Mouse (Mus musculus): Measurements from ENCODE around the gene Gm21969. TPM values are rescaled to one million over a fixed set of nuclear protein-coding genes. Genes with fewer than 3 reads are reported as not detected.

The Gm21969 gene
- polyA plus RNA-seq, 1 experiment from 2014 or later = not detected

- WGBS = 81% methylated on average over 8 of the region's 8 CpGs
- Histone ChIP-seq H3K4me3 (0 out of 2 replicates have a peak overlapping the region, but pooled peaks have one; percentile 15), H3K27ac (peak overlapping the region; percentile 96; the same call in 1 of the 2 replicates), H3K27me3 (ENCODE audit: insufficient read depth, poor library complexity, severe bottlenecking) (no peaks in the 10 kb centered on the region), H3K4me1 (peaks cover 93% of the 10 kb centered on the region), H3K36me3 (no peaks in the 10 kb centered on the region), H3K9me3 (no peaks in the 10 kb centered on the region; the same call in 1 of the 2 replicates)
- DNase-seq (ENCODE audit: low spot score) = no peak
These were observed 24.6 kb upstream of the Gm21969 start for GRCm38 (mm10) chr4:139578389-139578788.

GRCm38 (mm10) chr4:139579003-139579402, 24.0 kb upstream of the Gm21969 start:
- Histone ChIP-seq H3K9me3 (no peaks in the 10 kb centered on the region; the same call in 1 of the 2 replicates), H3K27ac (peak overlapping the region; percentile 96), H3K36me3 (no peaks in the 10 kb centered on the region), H3K27me3 (ENCODE audit: insufficient read depth, poor library complexity, severe bottlenecking) (no peaks in the 10 kb centered on the region), H3K4me3 (0 out of 2 replicates have a peak overlapping the region, but pooled peaks have one; percentile 15), H3K4me1 (peaks cover 93% of the 10 kb centered on the region)
- no peak for DNase-seq (ENCODE audit: low spot score)
- WGBS = 40% methylated on average over 10 of the region's 10 CpGs

- Histone ChIP-seq H3K36me3 (no peaks in the 10 kb centered on the region), H3K27me3 (ENCODE audit: insufficient read depth, poor library complexity, severe bottlenecking) (no peaks in the 10 kb centered on the region), H3K27ac (peak overlapping the region; percentile 96), H3K4me1 (peaks cover 93% of the 10 kb centered on the region), H3K4me3 (0 out of 2 replicates have a peak overlapping the region, but pooled peaks have one; percentile 15), H3K9me3 (no peaks in the 10 kb centered on the region; the same call in 1 of the 2 replicates)
- no peak for DNase-seq (ENCODE audit: low spot score)
- 56% methylated on average over 6 of the region's 6 CpGs for WGBS
These were observed 23.5 kb upstream of the Gm21969 start for GRCm38 (mm10) chr4:139579466-139579865.

GRCm38 (mm10) chr4:139580663-139581336, 22.2 kb upstream of the Gm21969 start:
- no peak for DNase-seq (ENCODE audit: low spot score)
- 9% methylated on average over 15 of the region's 15 CpGs for WGBS
- H3K4me1 ChIP-seq = peaks cover 97% of the 10 kb centered on the region

GRCm38 (mm10) chr4:139581427-139582051, 21.4 kb upstream of the Gm21969 start:
- H3K27ac ChIP-seq = peak overlapping the region; percentile 96
- peaks cover 97% of the 10 kb centered on the region for H3K4me1 ChIP-seq
- no peaks in the 10 kb centered on the region for H3K27me3 ChIP-seq (ENCODE audit: insufficient read depth, poor library complexity, severe bottlenecking)
- peak overlapping the region; percentile 48 for H3K4me3 ChIP-seq
- H3K9me3 ChIP-seq = no peaks in the 10 kb centered on the region
- no peaks in the 10 kb centered on the region for H3K36me3 ChIP-seq
- 46% methylated on average over 6 of the region's 6 CpGs for WGBS
- no peak for DNase-seq (ENCODE audit: low spot score)

More at GRCm38 (mm10) chr4:139580663-139581336, 22.2 kb upstream of the Gm21969 start:
- Histone ChIP-seq H3K36me3 (no peaks in the 10 kb centered on the region), H3K9me3 (no peaks in the 10 kb centered on the region), H3K27me3 (ENCODE audit: insufficient read depth, poor library complexity, severe bottlenecking) (no peaks in the 10 kb centered on the region), H3K4me3 (peak overlapping the region; percentile 48), H3K27ac (peak overlapping the region; percentile 96)

- Histone ChIP-seq H3K36me3 (no peaks in the 10 kb centered on the region), H3K27ac (peak overlapping the region; percentile 96), H3K9me3 (no peaks in the 10 kb centered on the region), H3K27me3 (ENCODE audit: insufficient read depth, poor library complexity, severe bottlenecking) (no peaks in the 10 kb centered on the region), H3K4me1 (peaks cover 97% of the 10 kb centered on the region), H3K4me3 (no peak overlapping the region)
- no peak for DNase-seq (ENCODE audit: low spot score)
- 69% methylated on average over 6 of the region's 6 CpGs for WGBS
These were observed 20.6 kb upstream of the Gm21969 start for GRCm38 (mm10) chr4:139582346-139582745.

DNA sequence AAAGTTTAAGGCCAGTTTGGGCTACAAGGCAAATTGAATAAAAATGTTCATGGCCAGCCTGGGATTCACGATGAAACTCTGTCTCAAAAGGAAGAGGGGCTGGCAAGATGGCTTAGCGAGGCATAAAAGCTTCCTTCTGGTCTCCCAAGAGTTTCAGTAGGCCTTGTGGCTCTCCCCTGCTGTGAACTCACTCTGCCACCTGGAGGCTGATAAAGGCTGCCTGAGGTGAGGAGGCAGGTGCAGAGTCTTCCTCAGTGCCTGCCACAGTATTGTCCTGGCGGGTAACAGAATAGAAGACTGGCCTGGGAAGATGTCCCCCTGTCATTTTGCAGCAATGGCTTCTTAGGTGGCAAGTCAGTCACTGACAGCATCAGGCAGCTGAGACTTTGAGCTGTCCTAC, 20.1 kb upstream of the Gm21969 start:
- 64% methylated on average over 3 of the region's 3 CpGs for WGBS
- Histone ChIP-seq H3K36me3 (no peaks in the 10 kb centered on the region), H3K27ac (peak overlapping the region; percentile 96), H3K4me3 (no peak overlapping the region), H3K9me3 (no peaks in the 10 kb centered on the region), H3K4me1 (peaks cover 100% of the 10 kb centered on the region), H3K27me3 (ENCODE audit: insufficient read depth, poor library complexity, severe bottlenecking) (no peaks in the 10 kb centered on the region)
- no peak for DNase-seq (ENCODE audit: low spot score)

- no peak for DNase-seq (ENCODE audit: low spot score)
- WGBS = 81% methylated on average over 11 of the region's 11 CpGs
- H3K27ac ChIP-seq = peak overlapping the region; percentile 96
- no peaks in the 10 kb centered on the region for H3K9me3 ChIP-seq
- no peaks in the 10 kb centered on the region for H3K27me3 ChIP-seq (ENCODE audit: insufficient read depth, poor library complexity, severe bottlenecking)
- no peaks in the 10 kb centered on the region for H3K36me3 ChIP-seq
- H3K4me1 ChIP-seq = peaks cover 91% of the 10 kb centered on the region
- H3K4me3 ChIP-seq = no peak overlapping the region
These were observed 19.2 kb upstream of the Gm21969 start for GRCm38 (mm10) chr4:139583629-139584245.

- H3K4me3 ChIP-seq = no peak overlapping the region
- no peaks in the 10 kb centered on the region for H3K9me3 ChIP-seq
- H3K4me1 ChIP-seq = peaks cover 87% of the 10 kb centered on the region
- no peaks in the 10 kb centered on the region for H3K36me3 ChIP-seq
- H3K27me3 ChIP-seq (ENCODE audit: insufficient read depth, poor library complexity, severe bottlenecking) = no peaks in the 10 kb centered on the region
- peak overlapping the region; percentile 30; the same call in 1 of the 2 replicates for H3K27ac ChIP-seq
- no peak for DNase-seq (ENCODE audit: low spot score)
- 84% methylated on average over 11 of the region's 11 CpGs for WGBS
These were observed 18.3 kb upstream of the Gm21969 start for GRCm38 (mm10) chr4:139584704-139585103.

DNA sequence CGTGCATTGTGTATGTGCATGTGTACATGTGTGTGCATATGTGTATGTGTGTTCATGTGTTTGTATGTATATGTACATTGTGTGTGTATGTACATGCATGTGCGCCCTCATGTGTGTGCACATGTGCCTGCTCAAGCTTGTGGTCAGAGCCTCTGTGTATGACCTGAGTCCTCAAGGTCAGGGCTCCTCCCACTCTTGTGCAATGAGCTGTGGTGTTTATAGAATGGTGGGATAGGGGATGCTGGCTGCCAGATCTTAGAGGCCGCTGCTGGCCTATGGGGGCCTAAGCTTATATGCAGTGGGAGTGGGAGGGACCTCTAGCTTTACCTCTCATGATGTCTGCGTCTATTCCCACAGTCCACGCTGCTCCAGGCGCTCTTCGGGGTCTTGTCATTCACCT, 17.3 kb upstream of the Gm21969 start:
- H3K27me3 ChIP-seq (ENCODE audit: insufficient read depth, poor library complexity, severe bottlenecking) = no peaks in the 10 kb centered on the region
- 93% methylated on average over 7 of the region's 7 CpGs for WGBS
- no peak overlapping the region for H3K4me3 ChIP-seq
- no peak for DNase-seq (ENCODE audit: low spot score)
- peak overlapping the region; percentile 50; the same call in 1 of the 2 replicates for H3K27ac ChIP-seq
- H3K4me1 ChIP-seq = peaks cover 87% of the 10 kb centered on the region
- H3K9me3 ChIP-seq = no peaks in the 10 kb centered on the region
- H3K36me3 ChIP-seq = no peaks in the 10 kb centered on the region

- no peaks in the 10 kb centered on the region for H3K9me3 ChIP-seq
- peaks cover 79% of the 10 kb centered on the region for H3K4me1 ChIP-seq
- no peaks in the 10 kb centered on the region for H3K36me3 ChIP-seq
- H3K27me3 ChIP-seq (ENCODE audit: insufficient read depth, poor library complexity, severe bottlenecking) = no peaks in the 10 kb centered on the region
- peak overlapping the region; percentile 74 for H3K27ac ChIP-seq
- H3K4me3 ChIP-seq = no peak overlapping the region
- DNase-seq (ENCODE audit: low spot score) = no peak
- 67% methylated on average over 4 of the region's 4 CpGs for WGBS
These were observed 15.6 kb upstream of the Gm21969 start for GRCm38 (mm10) chr4:139587370-139587769.

GRCm38 (mm10) chr4:139587773-139588172, 15.2 kb upstream of the Gm21969 start:
- WGBS = 84% methylated on average over 4 of the region's 4 CpGs
- Histone ChIP-seq H3K4me1 (peaks cover 79% of the 10 kb centered on the region), H3K27ac (peak overlapping the region; percentile 74), H3K36me3 (no peaks in the 10 kb centered on the region), H3K27me3 (ENCODE audit: insufficient read depth, poor library complexity, severe bottlenecking) (no peaks in the 10 kb centered on the region), H3K4me3 (no peak overlapping the region), H3K9me3 (no peaks in the 10 kb centered on the region)
- DNase-seq (ENCODE audit: low spot score) = no peak

Measured in heart, embryonic 10.5 days (tissue).